Mouse (Mus musculus): Measurements from ENCODE around the gene Trim14. TPM values are rescaled to one million over a fixed set of nuclear protein-coding genes. Genes with fewer than 3 reads are reported as not detected.

Trim14 gene
- total and polyA plus RNA-seq, 3 experiments, result 11.6 to 35.4 (median 26.5) TPM

- Histone ChIP-seq H3K27ac (ENCODE audit: insufficient read depth, low read depth) (no peak overlapping the region), H3K4me3 (replicated peaks in 1 of 3; ENCODE audit: low read depth in 2 of 3, low read length in 2 of 3, poor library complexity in 1 of 3) (no peak overlapping the region), H3K9me3 (replicated peaks; ENCODE audit: low read length) (no peaks in the 10 kb centered on the region), H3K79me2 (replicated peaks; ENCODE audit: control insufficient read depth, extremely low read depth, insufficient read depth, poor library complexity, severe bottlenecking) (peaks cover 5% of the 10 kb centered on the region; the same call in 1 of the 2 replicates), H3K4me2 (ENCODE audit: insufficient read depth, low read depth, poor library complexity, severe bottlenecking) (no peak overlapping the region), H3K36me3 (replicated peaks in 1 of 2; ENCODE audit: control insufficient read depth in 1 of 2, insufficient read depth in 1 of 2, low read length in 1 of 2) (peaks cover 71 to 94% of the 10 kb centered on the region in 2 experiments), H3K4me1 (ENCODE audit: control insufficient read depth in 1 of 2, insufficient read depth in 2 of 2) (no peaks in the 10 kb centered on the region; a peak in 1 of 4 replicates), H3K9ac (ENCODE audit: insufficient read depth, low read depth) (no peak overlapping the region), H3K27me3 (replicated peaks) (no peaks in the 10 kb centered on the region)
- dilution Hi-C loops (cut with MboI; ENCODE audit: extremely low pct_ligation_motif_present, extremely low pct_unique_long_range_greater_than_20kb, low sequenced_read_pairs) (no loop called here), in situ Hi-C loops (cut with MboI; ENCODE audit: low pct_ligation_motif_present, low pct_unique_long_range_greater_than_20kb, low sequenced_read_pairs) (loop anchor here (25.0 kb wide), 1 partner anchor 287 kb away; no protein-coding TSS in a partner anchor)
- no peak for DNase-seq (ENCODE audit: extremely low read depth)
- no peak for TF ChIP-seq RCOR1 (conservative IDR thresholded peaks at IDR 0.05; ENCODE audit: low read depth, low read length)
- TF ChIP-seq MAZ (IDR thresholded peaks at IDR 0.05; ENCODE audit: low read depth, low read length), result no peak
- TF ChIP-seq SIN3A (IDR thresholded peaks at IDR 0.05; ENCODE audit: low read length), result no peak
- peak; percentile 75 to 94 for TF ChIP-seq CTCF (conservative IDR thresholded peaks at IDR 0.05 in 1 of 2, IDR thresholded peaks at IDR 0.05 in 1 of 2; ENCODE audit: low read depth in 2 of 2, low read length in 2 of 2)
- no peak for TF ChIP-seq ZNF384 (IDR thresholded peaks at IDR 0.05; ENCODE audit: low read depth, low read length)
- TF ChIP-seq NRF1 (IDR thresholded peaks at IDR 0.05; ENCODE audit: low read depth, low read length), result no peak
- peak; percentile 30 for TF ChIP-seq RAD21 (IDR thresholded peaks at IDR 0.05; ENCODE audit: low read depth, low read length)
- no peak for TF ChIP-seq TBP (conservative IDR thresholded peaks at IDR 0.05; ENCODE audit: low read depth, low read length)
- TF ChIP-seq SMC3 (IDR thresholded peaks at IDR 0.05; ENCODE audit: low read depth, low read length), result peak; percentile 42
These were observed 37.0 kb downstream of the Trim14 start for GRCm38 (mm10) chr4:46498976-46499375.

- Histone ChIP-seq H3K4me1 (ENCODE audit: control insufficient read depth in 1 of 2, insufficient read depth in 2 of 2) (no peaks in the 10 kb centered on the region; a peak in 1 of 4 replicates), H3K27ac (ENCODE audit: insufficient read depth, low read depth) (no peak overlapping the region), H3K27me3 (replicated peaks) (no peaks in the 10 kb centered on the region), H3K9me3 (replicated peaks; ENCODE audit: low read length) (no peaks in the 10 kb centered on the region), H3K4me3 (replicated peaks in 1 of 3; ENCODE audit: low read depth in 2 of 3, low read length in 2 of 3, poor library complexity in 1 of 3) (no peak overlapping the region), H3K4me2 (ENCODE audit: insufficient read depth, low read depth, poor library complexity, severe bottlenecking) (no peak overlapping the region), H3K36me3 (replicated peaks in 1 of 2; ENCODE audit: control insufficient read depth in 1 of 2, insufficient read depth in 1 of 2, low read length in 1 of 2) (peaks cover 73 to 94% of the 10 kb centered on the region in 2 experiments), H3K79me2 (replicated peaks; ENCODE audit: control insufficient read depth, extremely low read depth, insufficient read depth, poor library complexity, severe bottlenecking) (peaks cover 5% of the 10 kb centered on the region; the same call in 1 of the 2 replicates), H3K9ac (ENCODE audit: insufficient read depth, low read depth) (no peak overlapping the region)
- DNase-seq (ENCODE audit: extremely low read depth), result no peak
- TF ChIP-seq MEF2A (IDR thresholded peaks at IDR 0.05; ENCODE audit: borderline replicate concordance, low read depth, low read length) (no peak), E2F4 (IDR thresholded peaks at IDR 0.05; ENCODE audit: insufficient replicate concordance, low read depth, low read length) (no peak), KAT2A (IDR thresholded peaks at IDR 0.05; ENCODE audit: insufficient replicate concordance, low read length) (no peak), RCOR1 (conservative IDR thresholded peaks at IDR 0.05; ENCODE audit: low read depth, low read length) (no peak)
- in situ Hi-C loops (cut with MboI; ENCODE audit: low pct_ligation_motif_present, low pct_unique_long_range_greater_than_20kb, low sequenced_read_pairs), result loop anchor here (25.0 kb wide), 1 partner anchor 286 kb away; no protein-coding TSS in a partner anchor
- dilution Hi-C loops (cut with MboI; ENCODE audit: extremely low pct_ligation_motif_present, extremely low pct_unique_long_range_greater_than_20kb, low sequenced_read_pairs), result no loop called here
These were observed 37.4 kb downstream of the Trim14 start for GRCm38 (mm10) chr4:46498511-46498910.

Measured in CH12.LX (cell line).